Mouse (Mus musculus): ENCODE results near the gene Ifitm1. TPM values are rescaled to one million over a fixed set of nuclear protein-coding genes. Genes with fewer than 3 reads are reported as not detected.

Gene Ifitm1
- polyA plus RNA-seq, 1 experiment from 2014 or later, result 3.0 TPM

DNA sequence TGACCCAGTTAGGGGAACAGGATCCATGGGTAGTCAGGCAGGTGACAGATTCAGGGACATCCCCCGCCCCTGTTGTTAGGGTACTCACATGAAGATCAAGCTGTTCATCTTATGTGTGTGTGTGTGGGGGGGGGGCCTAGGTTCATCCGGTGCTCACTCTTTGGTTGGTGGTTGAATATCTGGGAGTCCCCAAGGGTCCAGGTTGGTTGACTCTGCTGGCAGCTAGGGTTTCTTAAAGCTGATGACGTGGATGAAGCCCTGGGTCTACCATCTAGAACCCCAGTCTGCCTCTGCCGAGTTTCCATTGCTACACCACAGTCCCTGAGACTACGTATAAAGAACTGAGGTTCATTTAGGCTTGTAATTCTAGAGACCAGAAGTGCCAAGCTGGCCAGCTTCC, 52.0 kb downstream of the Ifitm1 start:
- H3K4me2 ChIP-seq, result no peak overlapping the region
- H3K4me3 ChIP-seq, result no peak overlapping the region
- H3K9me3 ChIP-seq (replicated peaks), result no peaks in the 10 kb centered on the region
- WGBS, result 88% methylated on average over 5 of the region's 5 CpGs
- H3K36me3 ChIP-seq, result no peaks in the 10 kb centered on the region
- H3K27me3 ChIP-seq (replicated peaks), result no peaks in the 10 kb centered on the region; the same call in 1 of the 2 replicates
- H3K9ac ChIP-seq, result no peak overlapping the region
- no peak overlapping the region for H3K27ac ChIP-seq (ENCODE audit: poor library complexity, severe bottlenecking)
- no peak for ATAC-seq (ENCODE audit: insufficient number of reproducible peaks, low FRiP score)
- H3K4me1 ChIP-seq (replicated peaks), result no peaks in the 10 kb centered on the region

Other genes with a start within 250 kb of the Ifitm1 start
- gene Cyp2e1, start 203.5 kb upstream of the Ifitm1 start, polyA plus RNA-seq (2016; fragmentation: Nextera tagmentation; extraction: Ambion mirVana), result not detected in 2 replicates
- 0.13 and 0.31 TPM in 2 replicates for gene Syce1, start 179.4 kb upstream of the Ifitm1 start, polyA plus RNA-seq (2016; fragmentation: Nextera tagmentation; extraction: Ambion mirVana)
- 0.95 and 0.96 TPM in 2 replicates for gene Zfp941, start 145.0 kb upstream of the Ifitm1 start, polyA plus RNA-seq (2016; fragmentation: Nextera tagmentation; extraction: Ambion mirVana)
- 0.55 TPM in 1 of 2 replicates, not detected in the other for gene Urah, start 132.2 kb upstream of the Ifitm1 start, polyA plus RNA-seq (2016; fragmentation: Nextera tagmentation; extraction: Ambion mirVana)
- gene Scgb1c1, start 121.7 kb upstream of the Ifitm1 start, polyA plus RNA-seq (2016; fragmentation: Nextera tagmentation; extraction: Ambion mirVana), result not detected in 2 replicates
- not detected in 2 replicates for gene Odf3, start 119.4 kb upstream of the Ifitm1 start, polyA plus RNA-seq (2016; fragmentation: Nextera tagmentation; extraction: Ambion mirVana)
- gene Gm45785, start 110.9 kb upstream of the Ifitm1 start, polyA plus RNA-seq (2016; fragmentation: Nextera tagmentation; extraction: Ambion mirVana), result not detected in 2 replicates
- 42.7 and 48.0 TPM in 2 replicates for gene Ric8a, start 110.3 kb upstream of the Ifitm1 start, polyA plus RNA-seq (2016; fragmentation: Nextera tagmentation; extraction: Ambion mirVana)
- gene Bet1l, start 109.6 kb upstream of the Ifitm1 start, polyA plus RNA-seq (2016; fragmentation: Nextera tagmentation; extraction: Ambion mirVana), result 27.7 and 29.3 TPM in 2 replicates
- 187 and 188 TPM in 2 replicates for gene Psmd13, start 85.3 kb upstream of the Ifitm1 start, polyA plus RNA-seq (2016; fragmentation: Nextera tagmentation; extraction: Ambion mirVana)
- gene Sirt3, start 84.9 kb upstream of the Ifitm1 start, polyA plus RNA-seq (2016; fragmentation: Nextera tagmentation; extraction: Ambion mirVana), result 40.9 and 41.6 TPM in 2 replicates
- gene Cox8b, start 66.8 kb upstream of the Ifitm1 start, polyA plus RNA-seq (2016; fragmentation: Nextera tagmentation; extraction: Ambion mirVana), result 93.0 and 102 TPM in 2 replicates
- gene Nlrp6, start 46.3 kb upstream of the Ifitm1 start, polyA plus RNA-seq (2016; fragmentation: Nextera tagmentation; extraction: Ambion mirVana), result 0.23 TPM in 1 of 2 replicates, not detected in the other
- gene Pgghg, start 25.8 kb upstream of the Ifitm1 start, polyA plus RNA-seq (2016; fragmentation: Nextera tagmentation; extraction: Ambion mirVana), result 13.7 and 13.9 TPM in 2 replicates
- gene Ifitm5, start 16.9 kb upstream of the Ifitm1 start, polyA plus RNA-seq (2016; fragmentation: Nextera tagmentation; extraction: Ambion mirVana), result 1.8 and 2.0 TPM in 2 replicates
- gene Gm45717, start 11.3 kb upstream of the Ifitm1 start, polyA plus RNA-seq (2016; fragmentation: Nextera tagmentation; extraction: Ambion mirVana), result not detected in 2 replicates
- 442 and 446 TPM in 2 replicates for gene Ifitm2, start 11.2 kb upstream of the Ifitm1 start, polyA plus RNA-seq (2016; fragmentation: Nextera tagmentation; extraction: Ambion mirVana)
- gene Ifitm3, start 43.5 kb downstream of the Ifitm1 start, polyA plus RNA-seq (2016; fragmentation: Nextera tagmentation; extraction: Ambion mirVana), result 41.8 and 41.9 TPM in 2 replicates
- gene Ifitm6, start 50.7 kb downstream of the Ifitm1 start, polyA plus RNA-seq (2016; fragmentation: Nextera tagmentation; extraction: Ambion mirVana), result not detected in 2 replicates
- not detected in 2 replicates for gene Gm17387, start 61.9 kb downstream of the Ifitm1 start, polyA plus RNA-seq (2016; fragmentation: Nextera tagmentation; extraction: Ambion mirVana)
- gene B4galnt4, start 93.9 kb downstream of the Ifitm1 start, polyA plus RNA-seq (2016; fragmentation: Nextera tagmentation; extraction: Ambion mirVana), result 2.0 and 2.5 TPM in 2 replicates
- gene Pkp3, start 111.0 kb downstream of the Ifitm1 start, polyA plus RNA-seq (2016; fragmentation: Nextera tagmentation; extraction: Ambion mirVana), result 0.41 and 0.50 TPM in 2 replicates
- gene Sigirr, start 133.4 kb downstream of the Ifitm1 start, polyA plus RNA-seq (2016; fragmentation: Nextera tagmentation; extraction: Ambion mirVana), result 2.2 and 2.9 TPM in 2 replicates
- gene Ano9, start 150.6 kb downstream of the Ifitm1 start, polyA plus RNA-seq (2016; fragmentation: Nextera tagmentation; extraction: Ambion mirVana), result 0.09 and 0.30 TPM in 2 replicates
- gene Ptdss2, start 155.2 kb downstream of the Ifitm1 start, polyA plus RNA-seq (2016; fragmentation: Nextera tagmentation; extraction: Ambion mirVana), result 58.0 and 65.9 TPM in 2 replicates
- gene Rnh1, start 205.6 kb downstream of the Ifitm1 start, polyA plus RNA-seq (2016; fragmentation: Nextera tagmentation; extraction: Ambion mirVana), result 82.4 and 88.2 TPM in 2 replicates
- gene Hras, start 226.8 kb downstream of the Ifitm1 start, polyA plus RNA-seq (2016; fragmentation: Nextera tagmentation; extraction: Ambion mirVana), result 74.1 and 78.2 TPM in 2 replicates
- gene Lrrc56, start 226.9 kb downstream of the Ifitm1 start, polyA plus RNA-seq (2016; fragmentation: Nextera tagmentation; extraction: Ambion mirVana), result 2.5 and 3.5 TPM in 2 replicates
- gene Lmntd2, start 246.9 kb downstream of the Ifitm1 start, polyA plus RNA-seq (2016; fragmentation: Nextera tagmentation; extraction: Ambion mirVana), result 1.3 and 1.4 TPM in 2 replicates
- gene Rassf7, start 248.6 kb downstream of the Ifitm1 start, polyA plus RNA-seq (2016; fragmentation: Nextera tagmentation; extraction: Ambion mirVana), result 12.9 and 16.2 TPM in 2 replicates